Mouse (Mus musculus) liver, embryonic 12.5 days (tissue): ENCODE results near the gene Ahnak2. TPM values are rescaled to one million over a fixed set of nuclear protein-coding genes. Genes with fewer than 3 reads are reported as not detected.
A peak's percentile ranks its signal among the peaks of the same experiment; 100 is the strongest.
"Not testable (repeated sequence)": the region's sequence is repeated elsewhere in the genome, so short reads cannot be mapped to it uniquely, and the experiment has no call there.

Experiments used
- ATAC-seq: fragments of 200-750 bp; cut with Nextera tagmentation; 2 replicates; pipeline ENCODE4 v1.8.0; 2017; ENCODE audit warnings: moderate number of reproducible peaks, mild to moderate bottlenecking, moderate library complexity
- H3K27ac ChIP-seq: fragments of 300-500 bp; sonication (generic); 2 replicates; pipeline ENCODE4 v1.5.1; 2016; ENCODE audit warnings: mild to moderate bottlenecking
- H3K27me3 ChIP-seq: fragments of 300-500 bp; sonication (generic); replicated peaks from 2 replicates; pipeline ENCODE4 v1.6.1; 2016; ENCODE audit warnings: mild to moderate bottlenecking, moderate library complexity
- H3K36me3 ChIP-seq: fragments of 300-500 bp; sonication (generic); 2 replicates; pipeline ENCODE4 v1.6.1; 2016; ENCODE audit warnings: mild to moderate bottlenecking, moderate library complexity
- H3K4me1 ChIP-seq: fragments of 300-500 bp; sonication (generic); 2 replicates; pipeline ENCODE4 v1.6.1; 2016
- H3K4me2 ChIP-seq: fragments of 300-500 bp; sonication (generic); 2 replicates; pipeline ENCODE4 v1.6.1; 2016; ENCODE audit warnings: mild to moderate bottlenecking, moderate library complexity
- H3K4me3 ChIP-seq: fragments of 300-500 bp; sonication (generic); 2 replicates; pipeline ENCODE4 v1.5.1; 2016; ENCODE audit warnings: mild to moderate bottlenecking, moderate library complexity
- H3K9ac ChIP-seq: fragments of 300-500 bp; sonication (generic); 2 replicates; pipeline ENCODE4 v1.6.1; 2016; ENCODE audit warnings: mild to moderate bottlenecking, moderate library complexity
- H3K9me3 ChIP-seq: fragments of 300-500 bp; sonication (generic); replicated peaks from 2 replicates; pipeline ENCODE4 v1.6.1; 2016; ENCODE audit warnings: mild to moderate bottlenecking, moderate library complexity
- WGBS: fragments of 180-500 bp; shearing (Covaris S2); methylation state at CpG from one replicate; pipeline ENCODE4 v1.1.7; 2016; ENCODE audit not compliant: insufficient replicate concordance; 5-methylcytosine and 5-hydroxymethylcytosine counted together
- polyA plus RNA-seq: library from polyadenylated mRNA; unstranded; fragments of >200 nt; fragmentation: Nextera tagmentation; extraction: Ambion mirVana; gene quantifications from 2 replicates; pipeline ENCODE4 v1.2.1, GENCODE M21; 2016

Ahnak2 gene
- polyA plus RNA-seq, 1 experiment from 2014 or later: 0.13 TPM

GRCm38 (mm10) chr12:112819057-112819662 is 16.7 kb upstream of the Ahnak2 start:
- Histone ChIP-seq H3K27me3 (no peaks in the 10 kb centered on the region), H3K9me3 (no peaks in the 10 kb centered on the region), H3K4me1 (peaks cover 38% of the 10 kb centered on the region), H3K4me2 (no peak overlapping the region), H3K4me3 (no peak overlapping the region), H3K27ac (no peak overlapping the region), H3K36me3 (peaks cover 92% of the 10 kb centered on the region), H3K9ac (no peak overlapping the region)
- 87% methylated on average over 8 of the region's 8 CpGs for WGBS
- ATAC-seq: no peak

GRCm38 (mm10) chr12:112816866-112817265 is 14.4 kb upstream of the Ahnak2 start:
- not testable (repeated sequence) for ATAC-seq, H3K4me3 ChIP-seq, H3K4me2 ChIP-seq, H3K9me3 ChIP-seq, H3K27me3 ChIP-seq, H3K9ac ChIP-seq, H3K27ac ChIP-seq
- WGBS: 76% methylated on average over 7 of the region's 7 CpGs
- peaks cover 71% of the 10 kb centered on the region for H3K36me3 ChIP-seq
- peaks cover 15% of the 10 kb centered on the region for H3K4me1 ChIP-seq

GRCm38 (mm10) chr12:112816294-112816693 is 13.8 kb upstream of the Ahnak2 start:
- no peak overlapping the region for H3K9ac ChIP-seq
- H3K27me3 ChIP-seq: peaks cover 3% of the 10 kb centered on the region
- H3K9me3 ChIP-seq: no peaks in the 10 kb centered on the region
- 57% methylated on average over 4 of the region's 4 CpGs for WGBS
- peaks cover 9% of the 10 kb centered on the region for H3K4me1 ChIP-seq
- no peak for ATAC-seq
- H3K36me3 ChIP-seq: peaks cover 65% of the 10 kb centered on the region
- no peak overlapping the region for H3K4me3 ChIP-seq
- H3K27ac ChIP-seq: no peak overlapping the region
- no peak overlapping the region for H3K4me2 ChIP-seq

- 78% methylated on average over 14 of the region's 14 CpGs for WGBS
- no peak for ATAC-seq
- H3K9ac ChIP-seq: no peak overlapping the region
- H3K4me2 ChIP-seq: no peak overlapping the region
- H3K4me1 ChIP-seq: peaks cover 3% of the 10 kb centered on the region
- H3K9me3 ChIP-seq: no peaks in the 10 kb centered on the region
- H3K27ac ChIP-seq: no peak overlapping the region
- H3K4me3 ChIP-seq: no peak overlapping the region
- H3K27me3 ChIP-seq: peaks cover 17% of the 10 kb centered on the region
- peaks cover 51% of the 10 kb centered on the region for H3K36me3 ChIP-seq
Observed at GRCm38 (mm10) chr12:112814682-112815470, 12.4 kb upstream of the Ahnak2 start.

- Histone ChIP-seq H3K36me3 (peaks cover 36% of the 10 kb centered on the region), H3K9ac (no peak overlapping the region), H3K27ac (no peak overlapping the region), H3K4me2 (no peak overlapping the region), H3K27me3 (peaks cover 32% of the 10 kb centered on the region), H3K4me1 (peaks cover 18% of the 10 kb centered on the region), H3K4me3 (no peak overlapping the region), H3K9me3 (no peaks in the 10 kb centered on the region)
- WGBS: 85% methylated on average over 7 of the region's 7 CpGs
- no peak for ATAC-seq
Observed at GRCm38 (mm10) chr12:112813370-112813769, 10.9 kb upstream of the Ahnak2 start.

GRCm38 (mm10) chr12:112810092-112810885 is 7.8 kb upstream of the Ahnak2 start:
- ATAC-seq: no peak
- peaks cover 62% of the 10 kb centered on the region for H3K27me3 ChIP-seq
- 57% methylated on average over 19 of the region's 19 CpGs for WGBS
- H3K9me3 ChIP-seq: no peaks in the 10 kb centered on the region
- peaks cover 20% of the 10 kb centered on the region for H3K4me1 ChIP-seq
- 0 out of 2 replicates have a peak overlapping the region, but pooled peaks have one; percentile 62 for H3K4me3 ChIP-seq
- no peak overlapping the region for H3K27ac ChIP-seq
- no peak overlapping the region for H3K9ac ChIP-seq
- H3K4me2 ChIP-seq: peak overlapping the region; percentile 89
- peaks cover 5% of the 10 kb centered on the region for H3K36me3 ChIP-seq

GRCm38 (mm10) chr12:112809641-112810040 is 7.2 kb upstream of the Ahnak2 start:
- peak overlapping the region; percentile 89 for H3K4me2 ChIP-seq
- no peak overlapping the region for H3K27ac ChIP-seq
- H3K27me3 ChIP-seq: peaks cover 68% of the 10 kb centered on the region
- H3K9ac ChIP-seq: peak overlapping the region; percentile 61; the same call in 1 of the 2 replicates
- no peak for ATAC-seq
- peaks cover 20% of the 10 kb centered on the region for H3K4me1 ChIP-seq
- WGBS: 16% methylated on average over 8 of the region's 8 CpGs
- no peaks in the 10 kb centered on the region for H3K36me3 ChIP-seq
- peak overlapping the region; percentile 62 for H3K4me3 ChIP-seq
- H3K9me3 ChIP-seq: no peaks in the 10 kb centered on the region

- peak within 1 kb of the TSS; percentile 61 for H3K9ac ChIP-seq
- H3K36me3 ChIP-seq: no peaks in the 10 kb centered on the region
- no peaks in the 10 kb centered on the region for H3K9me3 ChIP-seq
- peak within 1 kb of the TSS; percentile 89 for H3K4me2 ChIP-seq
- H3K4me1 ChIP-seq: peaks cover 20% of the 10 kb centered on the region
- H3K4me3 ChIP-seq: peak within 1 kb of the TSS; percentile 62
- H3K27me3 ChIP-seq: peaks cover 77% of the 10 kb centered on the region
- WGBS: 2% methylated on average over 64 of the region's 64 CpGs
- no peak within 1 kb of the TSS for H3K27ac ChIP-seq
- peak; percentile 86 for ATAC-seq
Observed at GRCm38 (mm10) chr12:112808587-112809364, 6.3 kb upstream of the Ahnak2 start, which contains the start of gene Clba1. Clba1 (plus strand) TSS chr12:112808937.

- ATAC-seq: peak; percentile 1; the same call in 1 of the 2 replicates
- no peaks in the 10 kb centered on the region for H3K9me3 ChIP-seq
- 68% methylated on average over 5 of the region's 5 CpGs for WGBS
- no peak overlapping the region for H3K9ac ChIP-seq
- peaks cover 20% of the 10 kb centered on the region for H3K4me1 ChIP-seq
- peaks cover 83% of the 10 kb centered on the region for H3K27me3 ChIP-seq
- no peak overlapping the region for H3K27ac ChIP-seq
- no peaks in the 10 kb centered on the region for H3K36me3 ChIP-seq
- H3K4me3 ChIP-seq: peak overlapping the region; percentile 62
- peak overlapping the region; percentile 89 for H3K4me2 ChIP-seq
Observed at GRCm38 (mm10) chr12:112808212-112808586, 5.7 kb upstream of the Ahnak2 start.

GRCm38 (mm10) chr12:112807796-112808195 is 5.3 kb upstream of the Ahnak2 start:
- H3K36me3 ChIP-seq: no peaks in the 10 kb centered on the region
- no peak overlapping the region for H3K4me2 ChIP-seq
- H3K4me1 ChIP-seq: peaks cover 20% of the 10 kb centered on the region
- no peak overlapping the region for H3K9ac ChIP-seq
- peaks cover 87% of the 10 kb centered on the region for H3K27me3 ChIP-seq
- H3K4me3 ChIP-seq: no peak overlapping the region
- WGBS: 73% methylated on average over 4 of the region's 4 CpGs
- no peak for ATAC-seq
- H3K9me3 ChIP-seq: no peaks in the 10 kb centered on the region
- H3K27ac ChIP-seq: no peak overlapping the region

GRCm38 (mm10) chr12:112806044-112806443 is 3.6 kb upstream of the Ahnak2 start:
- Histone ChIP-seq H3K9ac (no peak overlapping the region), H3K4me1 (peaks cover 27% of the 10 kb centered on the region), H3K27ac (no peak overlapping the region), H3K4me3 (no peak overlapping the region), H3K27me3 (peaks cover 99% of the 10 kb centered on the region), H3K36me3 (no peaks in the 10 kb centered on the region), H3K4me2 (no peak overlapping the region), H3K9me3 (no peaks in the 10 kb centered on the region)
- 41% methylated on average over 6 of the region's 6 CpGs for WGBS
- no peak for ATAC-seq
